Mouse (Mus musculus): ENCODE data around the gene Mrps36.
"Not testable (repeated sequence)": the region's sequence is repeated elsewhere in the genome, so short reads cannot be mapped to it uniquely, and the experiment has no call there.

Gene Mrps36

DNA sequence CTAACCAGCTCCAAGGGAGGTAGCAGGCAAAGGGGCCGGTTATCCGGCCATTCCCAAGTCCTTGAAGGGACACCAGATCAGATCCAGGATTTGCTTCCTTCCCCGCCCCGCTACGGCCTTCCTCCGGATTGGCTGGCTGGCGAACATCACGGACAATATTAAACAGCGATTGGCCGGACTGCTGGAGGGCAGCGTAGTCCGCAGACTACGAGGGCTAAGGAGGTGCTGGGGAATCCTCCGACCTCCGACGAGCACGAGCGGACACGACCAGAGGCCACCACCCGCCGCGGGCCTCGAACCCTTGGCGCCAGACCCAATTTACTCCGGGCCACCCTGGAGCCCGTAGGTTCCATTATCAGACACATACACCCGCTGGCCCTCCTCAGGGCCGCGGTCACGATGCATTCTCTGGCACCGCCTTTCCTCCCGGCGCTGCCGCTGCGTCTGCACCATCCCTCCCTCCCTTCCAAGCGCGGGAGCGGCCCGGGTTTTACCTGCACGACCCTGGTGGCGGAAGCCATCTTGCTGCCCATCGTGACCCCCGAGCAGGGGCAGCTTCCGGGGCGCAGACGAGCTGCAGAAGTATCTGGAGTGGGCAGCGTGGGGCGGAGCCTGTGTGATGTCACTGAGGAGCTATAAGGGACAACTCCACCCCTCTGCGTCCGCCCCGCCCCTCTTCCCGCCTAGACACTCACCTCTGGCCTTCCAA, at the start of gene Mrps36:
Gene Mrps36 (minus strand): TSS at position 624 of the 709 bp plus-strand sequence.
- peak; percentile 97 for DNase-seq (ENCODE audit: low spot score)

DNA sequence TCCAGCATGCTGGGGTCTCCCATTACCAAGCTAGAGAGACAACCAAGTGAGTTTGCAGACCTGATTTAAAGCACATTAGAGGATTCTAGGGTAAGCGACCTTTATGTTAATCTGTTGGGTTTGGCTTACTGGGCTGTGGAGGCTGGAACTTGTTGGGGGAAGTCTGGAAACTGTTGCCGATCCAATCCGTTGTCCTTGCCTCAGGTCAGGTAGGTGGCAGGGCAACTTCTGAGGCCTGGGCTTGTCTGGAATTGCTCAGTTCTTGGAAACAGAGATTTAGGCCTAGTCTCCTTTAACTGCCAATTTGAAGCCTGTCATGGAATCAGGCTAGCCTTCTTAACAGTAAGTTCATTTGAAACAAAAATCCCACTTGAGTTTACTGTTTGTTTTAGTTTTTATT, 44.6 kb upstream of the Mrps36 start:
- DNase-seq (ENCODE audit: low spot score) = no peak

DNA sequence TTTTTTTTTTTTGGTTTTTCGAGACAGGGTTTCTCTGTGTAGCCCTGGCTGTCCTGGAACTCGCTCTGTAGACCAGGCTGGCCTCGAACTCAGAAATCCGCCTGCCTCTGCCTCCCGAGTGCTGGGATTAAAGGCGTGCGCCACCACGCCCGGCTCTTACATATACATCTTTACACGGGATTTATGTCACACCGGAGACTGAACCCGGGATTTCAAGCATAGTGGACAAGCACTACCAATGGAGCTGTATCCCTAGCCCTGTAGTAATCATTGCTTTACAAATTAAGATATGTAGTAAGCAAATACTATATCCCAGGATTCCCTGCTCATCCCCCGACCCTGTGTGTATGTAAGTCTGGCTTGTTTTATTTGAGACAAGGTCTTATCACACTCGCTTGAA, 43.6 kb upstream of the Mrps36 start:
- not testable (repeated sequence) for DNase-seq (ENCODE audit: low spot score)

DNA sequence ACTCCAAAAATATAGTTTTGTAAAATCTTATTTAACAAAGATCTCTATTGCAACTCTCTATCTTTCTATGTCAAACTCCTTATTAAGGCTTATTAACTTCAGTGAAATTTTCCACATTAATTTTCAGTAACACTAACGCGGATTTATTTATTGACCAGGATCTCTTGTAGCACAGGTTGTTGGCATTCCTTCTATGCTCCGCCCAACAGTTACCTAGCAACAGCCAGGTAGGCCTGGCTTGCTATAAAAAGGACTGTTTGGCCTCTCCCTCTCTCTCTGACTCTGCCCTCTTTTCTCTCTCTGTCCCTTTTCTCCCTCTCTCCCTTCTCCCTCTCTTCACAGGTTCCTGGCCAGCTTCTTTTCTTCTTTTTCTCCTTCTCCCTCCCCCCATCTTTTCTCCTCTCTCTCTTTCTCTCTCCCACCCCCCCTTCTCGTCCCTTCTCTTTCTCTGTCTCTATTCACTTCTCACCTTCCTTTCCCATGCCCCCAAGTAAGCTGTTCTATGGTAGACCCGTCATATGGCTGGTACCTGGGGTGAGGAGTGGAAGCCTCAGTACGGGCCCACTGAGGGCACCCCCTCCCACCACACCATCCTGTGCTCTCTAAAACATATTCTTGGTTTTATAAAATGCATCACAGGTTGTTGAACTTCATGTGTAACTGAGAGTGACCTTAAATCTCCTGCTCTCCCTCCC, 43.0 kb upstream of the Mrps36 start:
- no peak for DNase-seq (ENCODE audit: low spot score)

DNA sequence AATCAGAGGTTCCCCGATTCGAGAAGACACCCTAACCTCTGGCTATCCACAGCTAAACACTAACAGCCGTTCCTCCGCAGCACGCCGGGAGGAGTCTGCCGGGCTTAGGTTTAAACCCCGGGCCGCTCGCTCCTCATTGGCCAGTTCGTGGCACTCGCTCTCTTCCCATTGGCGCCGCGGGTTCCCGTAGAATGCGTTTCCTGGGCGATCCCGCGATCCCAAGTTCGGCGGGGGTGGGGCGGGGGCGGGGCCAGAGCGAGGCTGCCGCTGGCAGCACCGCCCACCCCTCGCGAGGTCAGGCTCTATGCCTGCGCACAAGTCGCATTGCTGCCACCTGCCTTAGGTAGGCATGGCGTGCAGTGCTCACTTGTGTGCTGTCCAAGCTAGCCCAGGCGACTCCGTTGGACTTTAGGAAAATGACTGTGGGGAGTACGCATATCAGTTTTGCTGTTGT, 42.0 kb upstream of the Mrps36 start, which contains the start of gene Ccnb1:
Gene Ccnb1 (minus strand): TSS at position 157 of the 454 bp plus-strand sequence.
- peak; percentile 97 for DNase-seq (ENCODE audit: low spot score)

DNA sequence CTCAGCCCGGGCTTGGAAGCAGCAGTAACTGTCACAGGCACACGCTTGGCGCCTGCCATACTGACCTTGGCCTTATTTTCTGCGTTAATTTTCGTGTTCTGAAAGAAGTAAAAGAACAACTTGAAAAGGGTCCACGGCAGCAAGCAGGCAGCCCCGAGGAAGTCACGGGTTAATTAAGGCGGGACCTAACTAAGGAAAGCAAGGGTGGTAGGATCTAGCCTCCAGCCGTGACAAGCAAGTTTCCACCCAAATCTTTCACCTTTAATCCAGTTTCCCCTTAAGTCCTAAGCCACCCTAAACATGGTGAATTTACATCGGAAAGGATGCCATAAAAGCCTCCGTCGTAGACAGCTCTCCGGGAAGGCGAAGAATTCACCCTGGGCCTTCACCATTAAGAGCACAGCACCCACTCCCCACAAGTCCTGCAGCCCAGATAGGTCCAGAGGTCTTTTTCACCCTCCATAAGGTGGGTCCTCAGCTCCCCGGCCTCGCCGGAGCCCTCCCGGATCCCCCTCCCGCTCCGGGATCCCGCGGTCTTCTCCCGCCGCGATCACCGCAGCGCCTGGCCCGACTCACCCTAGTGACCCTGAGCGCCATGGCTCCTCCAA, 41.5 kb upstream of the Mrps36 start:
- DNase-seq (ENCODE audit: low spot score) = peak; percentile 17

DNA sequence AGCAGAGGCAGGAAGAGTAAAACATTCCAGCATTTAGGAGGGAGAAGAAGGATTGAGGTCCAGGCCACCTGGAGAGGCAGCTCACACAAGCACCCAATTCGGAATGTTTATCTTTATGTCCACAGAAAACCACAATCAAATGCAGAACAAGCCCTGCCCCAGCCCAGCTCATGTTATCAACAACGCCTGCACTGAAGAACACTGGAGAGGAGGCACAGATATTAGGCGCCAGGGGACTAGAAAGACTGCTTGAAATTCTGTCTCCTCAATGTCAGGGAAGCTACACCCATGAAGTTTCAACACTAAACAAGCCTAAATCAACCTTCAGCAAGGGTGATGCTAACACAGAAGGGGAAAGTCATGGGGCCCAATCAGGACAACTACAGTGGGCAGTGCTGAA, 33.0 kb upstream of the Mrps36 start:
- DNase-seq (ENCODE audit: low spot score) = no peak

DNA sequence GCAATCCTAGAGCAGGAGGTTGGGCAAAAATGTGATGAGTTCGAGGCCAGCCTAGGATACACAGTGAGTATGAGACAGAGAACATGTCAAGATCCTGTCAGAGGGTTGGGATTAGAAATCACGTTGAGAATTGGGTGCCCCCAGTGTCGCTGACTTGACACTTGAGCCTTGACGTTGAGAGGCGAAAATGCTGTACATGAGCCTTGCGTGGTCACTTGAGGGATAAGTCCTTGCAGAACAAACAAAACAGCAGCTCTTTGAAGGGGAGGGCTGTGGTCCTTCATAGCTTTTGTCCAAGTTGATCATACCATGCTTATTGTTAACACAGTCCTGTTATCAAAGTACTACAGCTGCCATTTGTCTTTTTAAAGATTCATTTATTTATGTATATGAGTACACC, 32.3 kb upstream of the Mrps36 start:
- DNase-seq (ENCODE audit: low spot score) = no peak

DNA sequence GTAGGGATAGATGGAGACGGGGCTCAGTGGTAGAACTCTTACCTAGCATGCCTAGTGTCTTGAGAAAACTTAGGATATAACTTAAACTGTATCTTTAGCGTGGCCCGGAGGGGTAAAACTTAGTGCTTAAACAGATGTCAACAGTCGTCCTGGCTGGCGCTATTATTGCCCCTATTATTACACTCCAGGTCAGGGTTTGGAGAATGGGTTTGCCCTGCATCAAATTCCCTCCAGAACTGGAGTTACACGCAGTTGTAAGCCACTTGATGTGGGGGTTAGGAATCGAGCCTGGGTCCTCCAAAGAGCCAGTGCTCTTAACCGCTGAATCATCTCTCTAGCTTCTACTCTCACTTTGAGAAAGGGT, 31.6 kb upstream of the Mrps36 start:
- DNase-seq (ENCODE audit: low spot score) = no peak

DNA sequence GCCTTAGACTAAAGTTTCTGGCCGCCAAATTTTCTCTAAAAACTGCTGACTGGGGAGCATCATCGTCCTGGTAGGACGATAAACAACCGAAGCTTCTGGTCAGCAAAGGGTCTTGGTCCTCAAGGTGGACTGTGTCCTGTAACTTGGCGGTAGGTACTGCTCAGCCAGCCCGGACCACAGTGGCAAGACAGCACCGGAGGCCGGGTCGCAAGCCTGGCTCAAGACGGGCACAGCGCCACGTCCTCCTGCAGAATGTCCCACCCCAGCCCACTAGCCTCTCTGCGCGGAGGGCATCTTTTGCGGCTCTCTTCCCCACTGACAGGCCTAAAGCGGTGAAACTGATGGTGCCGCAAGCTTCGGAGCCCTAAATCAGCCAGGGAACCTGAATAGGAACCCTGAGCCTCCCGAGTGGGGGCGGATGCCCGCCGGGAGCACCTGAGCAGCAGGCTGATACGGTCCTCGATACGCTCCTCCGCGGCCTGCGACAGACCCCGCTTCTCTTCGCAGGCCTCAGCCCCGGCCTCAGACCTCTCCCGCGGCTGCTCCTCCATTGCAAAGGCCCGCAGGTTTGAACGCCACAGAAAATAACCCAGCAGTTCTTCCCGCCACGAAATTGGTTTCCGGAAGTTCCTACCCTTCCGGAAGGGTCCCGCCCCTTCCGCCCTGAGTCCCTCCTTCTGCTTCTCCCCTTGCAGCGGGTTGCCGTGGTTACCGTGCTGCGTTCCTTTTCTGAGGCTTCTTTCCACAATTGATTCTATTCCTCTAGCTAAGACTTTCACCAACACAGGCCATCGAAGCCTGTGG, 31.0 kb upstream of the Mrps36 start, which contains the start of gene Cenph:
Gene Cenph (minus strand): TSS at position 648 of the 804 bp plus-strand sequence.
- peak; percentile 90 for DNase-seq (ENCODE audit: low spot score)

DNA sequence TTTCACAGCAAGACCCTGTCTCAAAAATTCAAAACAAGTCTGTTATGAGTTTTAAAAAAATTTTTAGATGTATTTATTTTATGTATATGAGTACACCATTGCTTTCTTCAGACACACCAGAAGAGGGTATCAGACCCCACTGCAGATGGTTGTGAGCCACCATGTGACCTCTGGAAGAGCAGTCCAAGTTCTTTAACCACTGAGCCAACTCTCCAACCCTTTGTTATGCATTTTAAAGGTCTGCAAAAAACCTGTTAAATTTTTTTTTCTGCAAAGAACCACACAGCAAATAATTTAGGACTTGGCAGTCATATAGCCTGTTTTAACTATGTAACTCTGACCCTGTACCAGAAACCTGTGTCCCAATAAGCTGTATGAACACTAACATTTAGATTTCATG, 30.2 kb upstream of the Mrps36 start:
- no peak for DNase-seq (ENCODE audit: low spot score)

DNA sequence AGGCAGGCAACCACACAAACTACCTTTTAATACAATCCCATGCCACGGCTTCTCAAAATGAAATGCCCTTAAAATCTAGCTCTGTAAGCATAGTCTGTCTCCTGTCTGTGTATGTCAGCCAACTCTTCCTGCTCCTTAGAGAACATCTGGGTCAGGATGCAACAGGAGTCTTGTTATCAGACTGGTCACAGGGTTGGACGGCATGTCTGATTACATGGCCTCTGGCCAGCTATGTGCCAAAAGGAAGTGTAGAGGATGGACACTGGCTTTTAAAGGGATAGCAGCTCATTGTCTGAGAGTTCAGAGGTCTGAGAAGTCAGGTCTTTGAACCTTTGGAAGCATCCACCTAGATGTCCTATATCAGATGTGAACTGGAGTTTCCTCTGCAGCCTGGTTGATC, 10.9 kb upstream of the Mrps36 start:
- DNase-seq (ENCODE audit: low spot score) = no peak

DNA sequence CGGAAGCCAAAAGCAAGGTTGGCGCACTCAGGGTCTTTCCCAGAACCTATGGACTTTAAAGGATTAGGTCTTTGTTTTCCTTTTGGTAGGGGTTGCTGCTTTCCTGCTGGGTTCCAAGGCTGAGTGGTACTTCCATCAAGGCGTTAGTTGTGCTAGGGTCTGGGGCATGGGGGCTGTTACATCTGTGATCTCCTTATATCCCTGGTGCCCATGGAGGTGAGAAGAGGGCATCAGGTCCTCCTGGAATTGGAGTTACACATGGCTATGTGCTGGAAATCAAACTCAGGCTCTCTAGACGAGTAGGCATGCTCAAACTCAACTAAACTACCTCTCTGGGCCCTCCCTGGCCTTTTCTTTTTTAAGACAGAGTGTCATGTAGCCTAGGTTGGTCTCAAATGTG, 9.7 kb upstream of the Mrps36 start:
- no peak for DNase-seq (ENCODE audit: low spot score)

DNA sequence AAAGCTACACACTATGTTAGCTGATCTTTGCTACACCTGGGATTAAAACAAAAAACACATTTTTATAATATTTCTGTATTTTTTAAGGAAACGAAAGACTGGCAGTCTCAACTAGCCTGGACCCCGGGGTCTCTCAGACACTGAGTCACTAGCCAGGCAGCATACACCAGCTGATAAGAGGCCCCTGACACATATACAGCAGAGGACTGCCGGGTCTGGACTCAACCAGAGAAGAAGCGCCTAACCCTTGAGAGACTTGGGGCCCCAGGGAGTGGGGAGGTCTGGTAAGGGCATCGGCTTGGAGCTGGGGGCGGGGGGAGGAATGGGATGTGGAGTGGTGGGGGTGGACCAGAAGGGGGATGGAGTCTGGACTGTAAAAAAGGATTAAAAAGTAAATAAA, 8.6 kb upstream of the Mrps36 start:
- DNase-seq (ENCODE audit: low spot score) = no peak

DNA sequence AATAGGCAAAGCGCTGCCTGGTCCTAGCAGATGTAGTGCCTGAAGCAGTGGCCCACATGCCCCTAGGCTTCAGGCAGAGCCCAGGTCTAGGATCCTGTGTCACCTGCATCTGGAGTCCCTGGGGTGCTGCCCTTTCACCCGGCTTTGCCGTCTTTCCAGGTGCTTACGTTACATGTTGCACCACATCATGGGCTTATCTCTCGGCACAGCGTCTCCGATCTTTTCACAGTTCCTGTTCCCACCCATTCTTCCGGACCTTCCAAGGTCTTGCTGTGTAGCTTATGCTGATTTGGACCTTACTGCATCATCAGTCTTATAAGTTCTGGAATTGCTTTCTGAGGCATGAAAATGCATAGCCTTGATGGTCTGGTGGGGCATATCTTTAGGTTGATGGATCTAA, 8.1 kb upstream of the Mrps36 start:
- no peak for DNase-seq (ENCODE audit: low spot score)

DNA sequence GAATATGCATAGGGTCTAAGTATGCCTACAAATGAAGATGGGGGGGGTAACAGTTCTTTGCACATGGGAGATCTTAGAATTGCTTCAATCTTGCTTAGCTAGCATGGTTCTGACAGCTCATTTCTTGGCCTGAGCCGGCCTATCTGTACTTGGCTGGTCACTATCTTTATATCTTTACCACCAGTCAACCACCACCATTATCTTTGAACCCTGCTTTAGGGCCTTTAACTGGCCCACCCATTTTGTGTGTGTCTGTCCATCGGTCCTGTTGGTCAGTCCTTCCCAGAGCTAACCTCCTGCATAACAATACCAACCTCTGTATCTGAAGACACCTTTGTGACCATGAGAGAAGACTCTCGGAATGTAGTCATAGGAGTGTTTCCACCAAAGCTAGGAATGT, 6.9 kb upstream of the Mrps36 start:
- DNase-seq (ENCODE audit: low spot score) = no peak

DNA sequence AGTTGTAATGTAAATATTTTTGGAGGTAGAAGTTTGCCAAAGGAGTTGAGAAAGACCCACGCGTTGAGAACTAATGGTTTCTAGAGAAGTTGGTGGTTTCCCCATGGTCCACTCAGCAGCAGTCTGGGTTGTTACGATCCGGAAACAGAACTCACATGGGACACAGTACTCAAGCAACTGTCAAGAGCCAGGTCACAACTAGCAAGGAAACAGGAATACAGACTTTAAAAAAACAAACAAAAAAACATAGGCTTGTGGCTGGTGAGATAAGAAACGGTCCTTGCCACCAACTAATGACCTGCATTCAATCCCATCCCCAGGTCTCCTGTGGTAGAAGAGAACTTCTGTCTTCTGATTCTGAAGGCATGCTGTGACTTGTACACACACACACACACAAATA, 6.3 kb upstream of the Mrps36 start:
- DNase-seq (ENCODE audit: low spot score) = no peak

DNA sequence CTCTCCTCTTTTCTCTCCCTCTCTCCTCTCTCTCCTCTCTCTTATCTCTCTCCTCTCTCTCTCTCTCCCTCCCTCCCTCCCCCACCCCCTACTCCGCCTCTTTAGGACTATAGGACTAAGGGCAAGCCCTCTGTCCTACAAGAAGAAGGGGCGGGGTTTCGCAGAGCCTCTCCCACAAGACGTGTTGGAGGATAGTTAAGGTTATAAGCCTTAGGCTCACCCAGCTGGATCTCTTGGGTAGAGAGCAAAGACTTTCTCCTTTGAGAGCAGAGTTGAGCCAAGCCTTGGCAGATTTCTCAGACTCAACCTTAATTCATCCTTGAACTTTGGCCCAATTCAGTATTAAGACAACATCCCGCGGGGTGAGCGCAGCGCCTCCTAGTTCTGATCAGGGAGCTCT, 4.2 kb upstream of the Mrps36 start:
- no peak for DNase-seq (ENCODE audit: low spot score)

DNA sequence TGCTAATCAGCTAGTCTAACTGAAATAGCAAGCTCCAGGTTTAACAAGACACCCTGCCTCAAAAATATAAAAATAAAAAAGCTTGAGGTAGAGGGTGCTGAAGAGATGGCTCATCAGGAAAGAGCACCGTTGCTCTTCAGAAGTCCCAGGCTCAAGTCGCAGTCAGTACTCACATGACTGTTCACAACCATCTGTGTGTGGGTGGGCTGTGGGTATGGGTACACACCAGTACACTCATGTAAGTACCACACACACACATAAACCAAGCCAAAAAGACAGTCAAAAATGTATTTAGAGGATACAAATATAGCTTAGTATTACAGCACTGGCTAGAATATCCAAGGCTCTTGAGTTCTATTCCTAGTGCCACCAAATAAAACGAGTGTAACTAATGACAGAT, 1.6 kb upstream of the Mrps36 start:
- no peak for DNase-seq (ENCODE audit: low spot score)

DNA sequence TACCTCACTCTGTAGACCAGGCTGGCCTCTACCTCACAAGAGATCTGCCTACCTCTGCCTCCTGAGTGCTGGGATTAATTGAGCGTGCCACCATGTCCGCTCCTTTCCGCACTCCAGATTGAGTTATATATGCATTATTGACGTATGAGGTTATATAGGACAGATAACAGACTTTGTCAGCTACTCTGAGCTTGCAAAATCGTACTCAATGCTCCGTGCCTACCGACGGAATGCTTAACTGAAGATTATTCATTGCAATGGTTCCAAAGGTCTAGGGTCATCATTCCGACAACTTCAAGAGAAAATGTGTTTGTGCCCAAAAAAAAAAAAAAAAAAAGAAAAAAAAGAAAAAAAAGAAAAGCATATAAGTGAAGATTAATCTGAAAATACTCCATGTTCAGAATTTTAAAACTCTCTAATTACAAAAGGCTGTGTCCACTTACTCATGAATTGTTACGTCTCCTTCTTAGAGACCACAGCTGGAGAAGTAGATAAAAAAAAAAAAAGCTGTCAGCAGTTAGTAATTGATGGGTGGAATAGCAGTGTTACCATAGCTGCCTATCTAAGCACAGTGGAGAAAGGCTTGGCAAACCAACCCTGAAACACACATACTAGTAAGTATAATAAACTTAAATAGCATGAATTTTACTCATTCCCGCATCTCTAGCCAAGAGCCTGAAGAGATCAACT, 968 bp downstream of the Mrps36 start:
- DNase-seq (ENCODE audit: low spot score) = no peak

DNA sequence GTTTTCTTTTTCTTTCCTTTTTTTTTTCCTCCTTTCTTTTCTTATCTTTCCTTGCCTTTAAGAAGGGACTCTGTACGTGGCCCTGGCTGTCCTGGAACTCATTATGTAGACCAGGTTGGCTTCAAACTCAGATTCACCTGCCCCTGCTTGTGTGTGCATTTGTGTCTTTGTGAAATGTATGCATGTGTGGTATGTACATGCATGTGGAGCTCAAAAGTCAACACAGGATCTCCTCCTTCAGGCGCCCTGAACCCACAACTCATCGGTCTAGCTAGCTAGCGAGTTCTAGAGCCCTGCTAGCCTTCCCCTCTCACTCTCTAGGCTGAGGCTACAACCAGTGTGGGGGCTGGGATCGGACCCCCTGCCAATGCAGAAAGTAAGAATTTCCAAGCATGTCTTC, 1.6 kb downstream of the Mrps36 start:
- DNase-seq (ENCODE audit: low spot score) = no peak

DNA sequence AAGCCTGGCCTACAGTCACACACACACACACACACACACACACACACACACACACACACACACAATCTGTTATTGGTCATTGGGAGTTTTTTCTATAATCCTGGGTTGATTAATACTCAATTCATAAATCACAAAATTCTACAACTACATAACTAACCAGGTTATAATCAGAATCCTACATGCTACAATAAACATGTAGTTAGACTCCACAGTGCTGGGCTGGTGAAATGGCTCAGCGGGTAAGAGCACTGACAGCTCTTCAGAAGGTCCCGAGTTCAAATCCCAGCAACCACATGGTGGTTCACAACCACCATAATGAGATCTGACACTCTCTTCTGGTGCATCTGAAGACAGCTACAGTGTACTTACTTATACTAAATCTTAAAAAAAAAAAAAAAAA, 11.7 kb downstream of the Mrps36 start:
- no peak for DNase-seq (ENCODE audit: low spot score)

Data from retina, embryonic 14.5 days (tissue).